Mouse (Mus musculus) midbrain, embryonic 12.5 days (tissue): ENCODE data around the gene Atmin. TPM values are rescaled to one million over a fixed set of nuclear protein-coding genes. Genes with fewer than 3 reads are reported as not detected.
A peak's percentile ranks its signal among the peaks of the same experiment; 100 is the strongest.

Experiments
- ATAC-seq: fragments of 200-750 bp; cut with Nextera tagmentation; 2 replicates; pipeline ENCODE4 v1.8.0; 2017; ENCODE audit warnings: low read depth, moderate TSS enrichment, moderate library complexity; ENCODE audit not compliant: low FRiP score
- H3K27ac ChIP-seq: fragments of 300-500 bp; sonication (generic); replicated peaks from 2 replicates; pipeline ENCODE4 v1.5.1; 2016; ENCODE audit warnings: mild to moderate bottlenecking
- H3K27me3 ChIP-seq: fragments of 300-500 bp; sonication (generic); 2 replicates; pipeline ENCODE4 v1.6.1; 2016; ENCODE audit warnings: mild to moderate bottlenecking
- H3K36me3 ChIP-seq: fragments of 300-500 bp; sonication (generic); 2 replicates; pipeline ENCODE4 v1.6.1; 2016
- H3K4me1 ChIP-seq: fragments of 300-500 bp; sonication (generic); 2 replicates; pipeline ENCODE4 v1.6.1; 2016
- H3K4me2 ChIP-seq: fragments of 300-500 bp; sonication (generic); replicated peaks from 2 replicates; pipeline ENCODE4 v1.6.1; 2016; ENCODE audit warnings: mild to moderate bottlenecking, moderate library complexity
- H3K4me3 ChIP-seq: fragments of 300-500 bp; sonication (generic); 2 replicates; pipeline ENCODE4 v1.5.1; 2016; ENCODE audit warnings: mild to moderate bottlenecking
- H3K9ac ChIP-seq: fragments of 300-500 bp; sonication (generic); replicated peaks from 2 replicates; pipeline ENCODE4 v1.6.1; 2016; ENCODE audit warnings: mild to moderate bottlenecking, moderate library complexity
- H3K9me3 ChIP-seq: fragments of 300-500 bp; sonication (generic); 2 replicates; pipeline ENCODE4 v1.6.1; 2016; ENCODE audit warnings: mild to moderate bottlenecking
- WGBS: fragments of 180-500 bp; shearing (Covaris S2); methylation state at CpG from one replicate; pipeline ENCODE4 v1.1.7; 2016; 5-methylcytosine and 5-hydroxymethylcytosine counted together
- polyA plus RNA-seq: library from polyadenylated mRNA; unstranded; fragments of >200 nt; fragmentation: Nextera tagmentation; extraction: Ambion mirVana; gene quantifications from 2 replicates; pipeline ENCODE4 v1.2.1, GENCODE M21; 2016

Atmin gene
- polyA plus RNA-seq, 1 experiment from 2014 or later: 17.7 TPM

- no peaks in the 10 kb centered on the region for H3K27me3 ChIP-seq
- no peak for ATAC-seq
- H3K27ac ChIP-seq: no peak overlapping the region
- no peak overlapping the region for H3K4me2 ChIP-seq
- no peak overlapping the region for H3K9ac ChIP-seq
- no peak overlapping the region for H3K4me3 ChIP-seq
- 94% methylated on average over 8 of the region's 8 CpGs for WGBS
- no peaks in the 10 kb centered on the region for H3K4me1 ChIP-seq
- peaks cover 46% of the 10 kb centered on the region for H3K36me3 ChIP-seq
- no peaks in the 10 kb centered on the region for H3K9me3 ChIP-seq
These were observed 9.2 kb downstream of the Atmin start for GRCm38 (mm10) chr8:116952428-116952827.

- H3K9me3 ChIP-seq: no peaks in the 10 kb centered on the region
- no peak overlapping the region for H3K27ac ChIP-seq
- no peak overlapping the region for H3K9ac ChIP-seq
- no peak overlapping the region for H3K4me3 ChIP-seq
- H3K27me3 ChIP-seq: no peaks in the 10 kb centered on the region
- H3K4me1 ChIP-seq: no peaks in the 10 kb centered on the region
- WGBS: 96% methylated on average over 9 of the region's 9 CpGs
- no peak overlapping the region for H3K4me2 ChIP-seq
- H3K36me3 ChIP-seq: peaks cover 62% of the 10 kb centered on the region
- ATAC-seq: no peak
These were observed 11.2 kb downstream of the Atmin start for GRCm38 (mm10) chr8:116954415-116954814.

GRCm38 (mm10) chr8:116969531-116969930 is 26.3 kb downstream of the Atmin start:
- H3K4me2 ChIP-seq: no peak overlapping the region
- ATAC-seq: no peak
- H3K27ac ChIP-seq: no peak overlapping the region
- H3K4me1 ChIP-seq: no peaks in the 10 kb centered on the region
- WGBS: 82% methylated on average over 6 of the region's 6 CpGs
- no peak overlapping the region for H3K9ac ChIP-seq
- H3K9me3 ChIP-seq: no peaks in the 10 kb centered on the region
- 0 out of 2 replicates have a peak, but pooled peaks cover 4% of the 10 kb centered on the region for H3K36me3 ChIP-seq
- no peaks in the 10 kb centered on the region for H3K27me3 ChIP-seq
- no peak overlapping the region for H3K4me3 ChIP-seq

- ATAC-seq: no peak
- no peak overlapping the region for H3K27ac ChIP-seq
- no peak overlapping the region for H3K9ac ChIP-seq
- no peaks in the 10 kb centered on the region for H3K9me3 ChIP-seq
- 31% methylated on average over 5 of the region's 5 CpGs for WGBS
- no peak overlapping the region for H3K4me3 ChIP-seq
- no peak overlapping the region for H3K4me2 ChIP-seq
- no peaks in the 10 kb centered on the region for H3K27me3 ChIP-seq
- H3K4me1 ChIP-seq: peaks cover 5% of the 10 kb centered on the region; the same call in 1 of the 2 replicates
- H3K36me3 ChIP-seq: 0 out of 2 replicates have a peak, but pooled peaks cover 4% of the 10 kb centered on the region
These were observed 31.9 kb downstream of the Atmin start for GRCm38 (mm10) chr8:116975066-116975465.

GRCm38 (mm10) chr8:116975606-116976005 is 32.4 kb downstream of the Atmin start:
- H3K27me3 ChIP-seq: no peaks in the 10 kb centered on the region
- H3K4me1 ChIP-seq: peaks cover 5% of the 10 kb centered on the region; the same call in 1 of the 2 replicates
- H3K4me3 ChIP-seq: no peak overlapping the region
- 66% methylated on average over 5 of the region's 5 CpGs for WGBS
- no peak overlapping the region for H3K9ac ChIP-seq
- H3K27ac ChIP-seq: no peak overlapping the region
- H3K9me3 ChIP-seq: no peaks in the 10 kb centered on the region
- H3K36me3 ChIP-seq: 0 out of 2 replicates have a peak, but pooled peaks cover 2% of the 10 kb centered on the region
- ATAC-seq: no peak
- H3K4me2 ChIP-seq: no peak overlapping the region

GRCm38 (mm10) chr8:116978052-116978451 is 34.9 kb downstream of the Atmin start:
- Histone ChIP-seq H3K36me3 (no peaks in the 10 kb centered on the region), H3K9me3 (no peaks in the 10 kb centered on the region), H3K9ac (peak overlapping the region; percentile 59), H3K4me3 (peak overlapping the region; percentile 85), H3K27me3 (no peaks in the 10 kb centered on the region), H3K27ac (peak overlapping the region; percentile 36; the same call in 1 of the 2 replicates), H3K4me1 (peaks cover 5% of the 10 kb centered on the region; the same call in 1 of the 2 replicates), H3K4me2 (peak overlapping the region; percentile 60)
- ATAC-seq: no peak
- 36% methylated on average over 8 of the region's 8 CpGs for WGBS

GRCm38 (mm10) chr8:116978631-116979256 is 35.6 kb downstream of the Atmin start, which contains the start of gene 1700030J22Rik:
Gene 1700030J22Rik (minus strand): TSS chr8:116978959.
- H3K9ac ChIP-seq: peak within 1 kb of the TSS; percentile 59
- peak within 1 kb of the TSS; percentile 36; the same call in 1 of the 2 replicates for H3K27ac ChIP-seq
- peak within 1 kb of the TSS; percentile 60 for H3K4me2 ChIP-seq
- peak within 1 kb of the TSS; percentile 85 for H3K4me3 ChIP-seq
- ATAC-seq: peak; percentile 99
- no peaks in the 10 kb centered on the region for H3K9me3 ChIP-seq
- peaks cover 5% of the 10 kb centered on the region; the same call in 1 of the 2 replicates for H3K36me3 ChIP-seq
- H3K27me3 ChIP-seq: no peaks in the 10 kb centered on the region
- peaks cover 5% of the 10 kb centered on the region; the same call in 1 of the 2 replicates for H3K4me1 ChIP-seq
- WGBS: under 1% methylated on average over 46 of the region's 46 CpGs

- 0 out of 2 replicates have a peak overlapping the region, but pooled peaks have one; percentile 22 for H3K4me2 ChIP-seq
- peaks cover 5% of the 10 kb centered on the region; the same call in 1 of the 2 replicates for H3K4me1 ChIP-seq
- H3K4me3 ChIP-seq: no peak overlapping the region
These were observed 36.9 kb downstream of the Atmin start for GRCm38 (mm10) chr8:116980117-116980516.

GRCm38 (mm10) chr8:116989842-116990241 is 46.6 kb downstream of the Atmin start:
- Histone ChIP-seq H3K36me3 (peaks cover 17% of the 10 kb centered on the region; the same call in 1 of the 2 replicates), H3K27ac (no peak overlapping the region), H3K4me2 (no peak overlapping the region), H3K9ac (no peak overlapping the region), H3K4me3 (no peak overlapping the region), H3K27me3 (no peaks in the 10 kb centered on the region), H3K4me1 (peaks cover 11% of the 10 kb centered on the region), H3K9me3 (no peaks in the 10 kb centered on the region)
- WGBS: 96% methylated on average over 3 of the region's 3 CpGs
- ATAC-seq: no peak

More at GRCm38 (mm10) chr8:116980117-116980516, 36.9 kb downstream of the Atmin start:
- no peak for ATAC-seq
- H3K27ac ChIP-seq: no peak overlapping the region
- H3K36me3 ChIP-seq: peaks cover 14% of the 10 kb centered on the region; the same call in 1 of the 2 replicates
- H3K9me3 ChIP-seq: no peaks in the 10 kb centered on the region
- no peak overlapping the region for H3K9ac ChIP-seq
- 21% methylated on average over 4 of the region's 4 CpGs for WGBS
- H3K27me3 ChIP-seq: no peaks in the 10 kb centered on the region

- WGBS: 70% methylated on average over 8 of the region's 8 CpGs
- peaks cover 8% of the 10 kb centered on the region; the same call in 1 of the 2 replicates for H3K36me3 ChIP-seq
- no peaks in the 10 kb centered on the region for H3K27me3 ChIP-seq
- H3K4me2 ChIP-seq: no peak overlapping the region
- no peak for ATAC-seq
- H3K27ac ChIP-seq: no peak overlapping the region
- H3K9ac ChIP-seq: no peak overlapping the region
- peaks cover 11% of the 10 kb centered on the region for H3K4me1 ChIP-seq
- H3K9me3 ChIP-seq: no peaks in the 10 kb centered on the region
- H3K4me3 ChIP-seq: no peak overlapping the region
These were observed 48.0 kb downstream of the Atmin start for GRCm38 (mm10) chr8:116991241-116991640.

GRCm38 (mm10) chr8:116992176-116992971 is 49.2 kb downstream of the Atmin start:
- H3K27me3 ChIP-seq: no peaks in the 10 kb centered on the region
- peak overlapping the region; percentile 86 for H3K4me2 ChIP-seq
- H3K9ac ChIP-seq: peak overlapping the region; percentile 66
- WGBS: 12% methylated on average over 23 of the region's 23 CpGs
- no peak overlapping the region for H3K27ac ChIP-seq
- H3K4me3 ChIP-seq: peak overlapping the region; percentile 73
- no peaks in the 10 kb centered on the region for H3K9me3 ChIP-seq
- peaks cover 4% of the 10 kb centered on the region; the same call in 1 of the 2 replicates for H3K36me3 ChIP-seq
- H3K4me1 ChIP-seq: peaks cover 11% of the 10 kb centered on the region
- ATAC-seq: no peak
